Mouse (Mus musculus) lung, postnatal 0 days (tissue): ENCODE measurements at regions not wholly inside any gene's neighbourhood (a gene's known extent, or its start where the extent isn't known, plus 50 kb on each side); places are given as distances from the start of the nearest gene placed in this dataset.

Experiments
- ATAC-seq: fragments of 200-750 bp; cut with Nextera tagmentation; 2 replicates; pipeline ENCODE4 v1.8.0; 2017; ENCODE audit warnings: moderate library complexity
- DNase-seq: peaks from one replicate; pipeline ENCODE4 v3.0.0-alpha.2; 2016; ENCODE audit warnings: low spot score
- H3K27ac ChIP-seq: fragments of 300-500 bp; sonication (generic); 2 replicates; pipeline ENCODE4 v1.5.1; 2014; ENCODE audit warnings: antibody characterized with exemption, mild to moderate bottlenecking, low read length, mixed read lengths
- H3K27me3 ChIP-seq: fragments of 300-500 bp; sonication (generic); replicated peaks from 2 replicates; pipeline ENCODE4 v1.6.1; 2014; ENCODE audit warnings: low read length, mixed read lengths; ENCODE audit not compliant: insufficient read depth
- H3K36me3 ChIP-seq: fragments of 300-500 bp; sonication (generic); 2 replicates; pipeline ENCODE4 v1.6.1; 2014; ENCODE audit warnings: low read length, mixed read lengths; ENCODE audit not compliant: insufficient read depth
- H3K4me1 ChIP-seq: fragments of 300-500 bp; sonication (generic); 2 replicates; pipeline ENCODE4 v1.6.1; 2014; ENCODE audit warnings: antibody characterized with exemption, low read depth, low read length, mixed read lengths; ENCODE audit not compliant: insufficient read depth
- H3K4me2 ChIP-seq: fragments of 300-500 bp; sonication (generic); replicated peaks from 2 replicates; pipeline ENCODE4 v1.6.1; 2014; ENCODE audit warnings: low read depth, mild to moderate bottlenecking, low read length, moderate library complexity, mixed read lengths
- H3K4me3 ChIP-seq: fragments of 300-500 bp; sonication (generic); 2 replicates; pipeline ENCODE4 v1.5.1; 2014; ENCODE audit warnings: low read depth, low read length
- H3K9ac ChIP-seq: fragments of 300-500 bp; sonication (generic); replicated peaks from 2 replicates; pipeline ENCODE4 v1.6.1; 2014; ENCODE audit warnings: low read depth, mild to moderate bottlenecking
- H3K9me3 ChIP-seq: fragments of 300-500 bp; sonication (generic); 2 replicates; pipeline ENCODE4 v1.6.1; 2016; ENCODE audit warnings: low read length, mixed read lengths
- CTCF ChIP-seq: IDR thresholded peaks from 2 replicates; pipeline ENCODE4 v1.5.1; 2016; ENCODE audit warnings: antibody characterized with exemption, mild to moderate bottlenecking
- EP300 ChIP-seq: IDR thresholded peaks from 2 replicates; pipeline ENCODE4 v1.6.1; 2016; ENCODE audit warnings: antibody characterized with exemption, mild to moderate bottlenecking, control low read depth
- WGBS: fragments of 180-500 bp; shearing (Covaris S2); extraction: QIAGEN DNeasy Blood & Tissue Kit; methylation state at CpG from one replicate; pipeline ENCODE4 v1.1.7; 2014; 5-methylcytosine and 5-hydroxymethylcytosine counted together

DNA sequence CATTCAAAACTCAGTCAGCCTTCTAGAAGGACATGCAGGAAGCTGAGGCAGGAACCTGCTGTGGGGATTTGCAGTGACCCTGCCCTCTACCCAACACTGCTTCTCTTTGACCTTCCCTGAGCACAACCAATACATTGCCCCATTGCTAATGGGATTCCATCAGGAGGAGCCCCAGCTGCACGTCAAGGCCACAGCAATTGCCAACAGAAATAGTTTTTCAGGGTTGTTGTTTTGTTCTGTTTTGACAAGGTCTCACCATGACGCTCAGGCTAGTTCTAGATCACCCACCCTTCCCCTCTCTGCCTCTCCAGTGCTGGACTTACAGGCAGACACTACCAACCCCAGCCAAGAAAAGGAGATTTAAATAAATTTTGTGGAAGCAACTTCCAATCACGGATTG lies 53.2 kb upstream of the Lhfpl2 start:
- ATAC-seq (no peak), DNase-seq (no peak)
- WGBS, result 76% methylated on average over 3 of the region's 3 CpGs
- H3K27ac ChIP-seq, result no peak overlapping the region
- H3K4me2 ChIP-seq, result no peak overlapping the region
- no peaks in the 10 kb centered on the region; the same call in 1 of the 2 replicates for H3K4me1 ChIP-seq
- TF ChIP-seq EP300 (no peak), CTCF (no peak)
- H3K9me3 ChIP-seq, result no peaks in the 10 kb centered on the region
- no peak overlapping the region for H3K9ac ChIP-seq
- H3K27me3 ChIP-seq, result no peaks in the 10 kb centered on the region
- H3K36me3 ChIP-seq, result no peaks in the 10 kb centered on the region
- no peak overlapping the region for H3K4me3 ChIP-seq

DNA sequence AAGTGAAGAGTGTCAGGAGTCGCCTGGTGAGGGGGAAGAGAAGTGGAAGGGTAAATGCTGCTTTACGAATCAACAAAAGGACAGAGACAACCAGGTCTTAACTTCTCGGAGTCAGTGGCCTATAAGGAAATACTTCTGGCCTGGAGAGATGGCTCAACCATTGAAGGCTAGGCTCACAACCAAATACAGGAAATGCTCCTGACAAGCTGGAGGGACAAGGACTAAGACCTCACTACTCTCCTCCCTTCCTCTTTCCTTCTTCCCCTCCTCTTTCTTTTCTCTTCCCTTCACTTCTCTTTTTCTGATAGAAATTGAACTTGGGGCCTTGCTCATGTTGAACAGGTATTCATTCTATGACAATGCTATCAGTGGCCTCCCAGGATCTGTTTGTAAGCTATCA lies 51.7 kb upstream of the Lhfpl2 start:
- H3K4me2 ChIP-seq, result no peak overlapping the region
- no peaks in the 10 kb centered on the region for H3K27me3 ChIP-seq
- DNase-seq, result no peak
- 69% methylated on average over 3 of the region's 3 CpGs for WGBS
- H3K9ac ChIP-seq, result no peak overlapping the region
- H3K9me3 ChIP-seq, result no peaks in the 10 kb centered on the region
- no peak for TF ChIP-seq EP300
- no peak for TF ChIP-seq CTCF
- H3K4me1 ChIP-seq, result no peaks in the 10 kb centered on the region; the same call in 1 of the 2 replicates
- H3K4me3 ChIP-seq, result no peak overlapping the region
- no peak for ATAC-seq
- no peak overlapping the region for H3K27ac ChIP-seq
- no peaks in the 10 kb centered on the region for H3K36me3 ChIP-seq
